Mouse (Mus musculus) c-Kit-positive CD71-positive TER-119-negative erythroid progenitor cells, embryonic 14.5 days (primary cell): ENCODE measurements around the gene Man1c1.

ENCODE experiments used
- DNase-seq: peaks from one replicate; pipeline ENCODE4 v3.0.0-alpha.2; 2013; ENCODE audit warnings: low read depth

The Man1c1 gene

GRCm38 (mm10) chr4:134703835-134704546 lies at the start of gene Man1c1:
Gene Man1c1 (minus strand): TSS chr4:134704290.
- peak; percentile 85 for DNase-seq

- no peak for DNase-seq
These were observed 49.6 kb upstream of the Man1c1 start for GRCm38 (mm10) chr4:134753516-134754261.

- no peak for DNase-seq
These were observed 48.9 kb upstream of the Man1c1 start for GRCm38 (mm10) chr4:134752911-134753426.

- DNase-seq, result peak; percentile 77
These were observed 47.7 kb upstream of the Man1c1 start for GRCm38 (mm10) chr4:134751682-134752380.

- no peak for DNase-seq
These were observed 46.7 kb upstream of the Man1c1 start for GRCm38 (mm10) chr4:134750825-134751224.

- DNase-seq, result no peak
These were observed 46.2 kb upstream of the Man1c1 start for GRCm38 (mm10) chr4:134750263-134750662.

- peak; percentile 91 for DNase-seq
These were observed 45.4 kb upstream of the Man1c1 start for GRCm38 (mm10) chr4:134749301-134750030.

- DNase-seq, result no peak
These were observed 42.0 kb upstream of the Man1c1 start for GRCm38 (mm10) chr4:134745900-134746661.

GRCm38 (mm10) chr4:134743881-134744633 lies 40.0 kb upstream of the Man1c1 start:
- DNase-seq, result no peak

- no peak for DNase-seq
These were observed 37.9 kb upstream of the Man1c1 start for GRCm38 (mm10) chr4:134741949-134742348.

GRCm38 (mm10) chr4:134740186-134740585 lies 36.1 kb upstream of the Man1c1 start:
- no peak for DNase-seq

- DNase-seq, result no peak
These were observed 35.4 kb upstream of the Man1c1 start for GRCm38 (mm10) chr4:134739530-134739929.

GRCm38 (mm10) chr4:134737365-134737910 lies 33.3 kb upstream of the Man1c1 start:
- DNase-seq, result no peak

- DNase-seq, result no peak
These were observed 32.1 kb upstream of the Man1c1 start for GRCm38 (mm10) chr4:134736147-134736546.

GRCm38 (mm10) chr4:134734629-134735081 lies 30.6 kb upstream of the Man1c1 start:
- no peak for DNase-seq

- peak; percentile 46 for DNase-seq
These were observed 30.0 kb upstream of the Man1c1 start for GRCm38 (mm10) chr4:134734038-134734628.

GRCm38 (mm10) chr4:134733371-134733770 lies 29.3 kb upstream of the Man1c1 start:
- DNase-seq, result no peak

GRCm38 (mm10) chr4:134730106-134730505 lies 26.0 kb upstream of the Man1c1 start:
- no peak for DNase-seq

GRCm38 (mm10) chr4:134725735-134726345 lies 21.8 kb upstream of the Man1c1 start:
- no peak for DNase-seq
